Mouse (Mus musculus) heart, adult 11 months (tissue): ENCODE data around the gene 1110012L19Rik.
"Not testable (repeated sequence)": the region's sequence is repeated elsewhere in the genome, so short reads cannot be mapped to it uniquely, and the experiment has no call there.

ENCODE experiments used
- DNase-seq: peaks from one replicate; pipeline ENCODE4 v3.0.0; 2022

Gene 1110012L19Rik

DNA sequence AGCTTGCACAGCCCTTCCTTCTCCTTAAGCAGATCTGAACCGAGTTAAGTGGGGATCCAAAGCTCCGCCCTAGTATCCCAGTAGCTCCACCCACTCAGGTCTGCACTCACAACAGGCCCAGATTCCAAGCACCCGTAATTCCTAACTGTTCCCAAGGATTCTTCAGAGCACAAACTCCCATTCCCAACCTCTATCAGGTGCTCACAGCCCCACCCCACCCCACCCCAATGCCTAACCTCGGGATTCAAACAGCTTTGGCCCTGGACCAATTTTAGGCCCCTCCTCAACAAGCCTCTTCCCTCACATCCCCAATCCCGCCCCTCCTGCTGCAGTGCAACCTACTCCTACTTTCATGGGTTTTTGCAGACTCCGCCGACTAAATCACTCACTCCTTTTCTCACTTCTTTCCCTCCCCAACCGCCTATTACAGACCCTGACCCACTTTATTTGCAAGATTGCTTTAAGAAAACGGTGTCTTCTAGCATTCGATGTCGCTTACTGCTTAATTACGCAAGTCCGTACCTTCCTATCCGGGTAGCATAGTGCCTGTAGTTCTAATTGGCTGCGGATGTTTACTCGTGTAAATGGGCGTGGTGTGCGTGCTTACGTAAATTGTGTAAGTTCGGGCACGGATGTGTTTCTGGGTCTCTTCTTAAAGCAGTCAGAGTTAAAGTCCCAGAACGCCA, at the start of gene 1110012L19Rik:
Gene 1110012L19Rik (plus strand): TSS at position 602 of the 686 bp plus-strand sequence.
- DNase-seq, result peak; percentile 99

GRCm38 (mm10) chrX:70362985-70363384, 22.7 kb upstream of the 1110012L19Rik start:
- DNase-seq, result no peak

DNA sequence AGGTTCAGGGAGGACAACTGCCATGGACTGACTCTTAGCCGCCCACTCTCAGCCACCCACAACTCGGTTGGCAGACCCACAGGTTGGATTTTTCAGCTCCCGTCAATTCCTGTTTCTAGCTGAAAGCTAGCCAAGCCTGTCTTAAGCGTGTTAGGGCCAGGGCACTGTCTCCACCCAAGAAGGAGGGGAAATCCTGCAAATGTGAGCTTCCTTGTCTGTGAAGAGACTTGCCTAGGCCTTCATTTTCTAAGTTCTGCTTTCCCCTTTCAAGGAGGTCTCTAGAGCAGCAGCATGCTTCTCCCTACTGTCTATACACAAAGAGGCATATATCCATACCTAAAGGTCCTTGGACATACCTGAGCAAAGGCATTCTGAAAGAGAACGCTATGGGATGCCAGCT, 22.2 kb upstream of the 1110012L19Rik start:
- DNase-seq, result peak; percentile 85

- no peak for DNase-seq
Observed at GRCm38 (mm10) chrX:70364202-70364601, 21.5 kb upstream of the 1110012L19Rik start.

GRCm38 (mm10) chrX:70364661-70365613, 20.7 kb upstream of the 1110012L19Rik start, which contains the start of gene Ids:
Gene Ids (minus strand): TSS chrX:70365084.
- peak; percentile 99 for DNase-seq

DNA sequence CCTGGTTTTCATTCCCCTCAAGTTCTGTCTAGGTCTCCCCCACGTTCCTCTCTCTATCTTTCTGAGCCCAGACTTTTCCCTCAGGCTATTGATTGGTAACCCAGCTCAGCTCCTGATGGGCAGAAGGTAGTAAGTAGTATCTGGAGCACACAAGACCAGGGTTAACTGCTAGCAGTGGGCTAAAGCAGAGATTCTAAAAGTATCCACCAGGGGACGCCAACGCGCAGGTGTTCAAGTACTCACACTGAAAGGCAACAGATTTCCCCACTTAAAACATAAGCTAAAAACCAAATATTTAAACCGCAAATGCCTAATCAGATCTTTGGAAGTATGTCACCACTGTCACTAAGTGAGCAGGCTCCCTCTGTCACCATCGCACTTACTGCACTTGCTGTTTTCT, 15.9 kb upstream of the 1110012L19Rik start:
- DNase-seq, result not testable (repeated sequence)

DNA sequence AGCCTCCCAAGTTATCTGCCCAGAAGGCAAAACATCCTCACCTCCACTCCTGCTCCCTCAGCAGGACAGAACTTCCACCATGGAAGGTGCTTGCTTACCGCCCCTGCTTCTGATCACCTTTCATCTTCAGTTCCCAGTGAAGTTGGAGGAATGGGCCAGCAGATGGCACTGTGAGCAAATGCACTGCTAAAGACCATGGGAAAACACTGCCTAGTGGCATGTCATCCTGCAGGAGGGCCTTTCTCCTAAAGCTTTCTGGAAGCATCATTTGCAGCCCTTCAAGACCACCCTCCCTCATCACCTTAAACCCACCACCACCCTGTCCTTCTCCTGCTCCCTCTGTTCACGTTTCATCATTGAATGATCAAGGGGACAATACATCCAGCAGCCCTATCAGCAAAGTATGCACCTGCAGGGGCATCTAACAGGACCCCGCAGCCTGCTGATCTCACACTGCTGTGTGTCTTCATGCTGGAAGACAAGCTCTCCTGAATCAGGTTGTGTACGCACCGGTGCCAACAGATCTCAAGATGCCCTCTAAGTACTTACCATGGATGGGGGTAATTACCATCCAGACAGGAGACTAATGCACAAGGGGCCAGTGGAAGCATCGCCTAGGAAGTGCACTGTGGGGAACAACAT, 11.1 kb upstream of the 1110012L19Rik start:
- DNase-seq, result not testable (repeated sequence)

DNA sequence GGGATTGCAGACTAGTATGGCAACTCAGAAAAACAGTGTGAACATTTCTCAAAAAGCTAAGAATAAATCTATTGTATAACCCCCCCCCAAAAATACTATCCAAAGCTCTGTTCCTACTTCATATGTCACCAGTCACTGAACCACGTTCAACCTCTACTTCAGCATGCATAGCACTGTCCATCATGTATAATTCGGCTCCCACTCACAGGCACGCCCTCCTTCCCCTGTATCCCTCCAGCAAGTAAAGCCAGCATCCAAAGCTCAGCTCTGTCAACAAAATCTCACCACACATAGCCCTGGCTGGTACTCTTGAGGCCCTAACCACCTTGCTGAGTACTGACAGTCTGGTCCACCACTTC, 781 bp upstream of the 1110012L19Rik start:
- no peak for DNase-seq

- no peak for DNase-seq
Observed at GRCm38 (mm10) chrX:70385962-70386351, 280 bp downstream of the 1110012L19Rik start.

DNA sequence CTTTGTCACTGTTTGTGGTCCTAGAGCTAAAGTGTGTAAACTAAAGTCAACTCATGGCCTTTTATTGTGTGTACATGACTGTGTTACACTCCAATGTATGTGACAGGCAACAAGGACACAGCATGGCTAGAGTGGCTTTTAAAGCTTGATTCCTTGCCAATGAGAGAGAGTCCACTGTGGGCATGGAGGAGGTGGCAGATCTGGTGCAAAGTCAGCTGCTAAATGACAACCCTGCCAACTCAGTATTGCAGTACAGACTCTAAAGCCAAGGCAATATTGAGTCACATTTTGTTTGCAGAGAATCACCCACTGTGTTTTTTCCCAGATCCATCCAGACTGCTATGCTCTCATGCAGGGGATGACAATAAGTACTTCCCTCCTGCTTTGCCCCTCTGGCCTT, 7.0 kb downstream of the 1110012L19Rik start:
- DNase-seq, result peak; percentile 37

- DNase-seq, result not testable (repeated sequence)
Observed at GRCm38 (mm10) chrX:70425473-70425872, 39.8 kb downstream of the 1110012L19Rik start.
